Mouse (Mus musculus) megakaryocyte progenitor cell, adult 5-6 weeks (primary cell): ENCODE data around the gene Gm14399. TPM values are rescaled to one million over a fixed set of nuclear protein-coding genes. Genes with fewer than 3 reads are reported as not detected.
A peak's percentile ranks its signal among the peaks of the same experiment; 100 is the strongest.
"Not testable (repeated sequence)": the region's sequence is repeated elsewhere in the genome, so short reads cannot be mapped to it uniquely, and the experiment has no call there.

Experiments used
- ATAC-seq: replicated peaks from 2 replicates; pipeline ENCODE4 v1.8.0; 2016; ENCODE audit warnings: mild to moderate bottlenecking, moderate TSS enrichment, inconsistent platforms; ENCODE audit not compliant: poor library complexity
- total RNA-seq, 2 experiments: library from RNA; stranded (forward) in 1 of 2; stranded (reverse) in 1 of 2; fragments of 157-497, 149-512 nt in 1 of 2; fragments of 200-1000 nt in 1 of 2; gene quantifications; 2 replicates each; pipeline versions ENCODE4 v1.2.3 to v1.2.4; 2015 to 2017

The Gm14399 gene
- total RNA-seq (2015), result 12.0 and 21.4 TPM in 2 replicates
- total RNA-seq (2017), result 5.4 and 11.5 TPM in 2 replicates

GRCm38 (mm10) chr2:175141993-175142295 is at the start of gene Gm14399:
Gene Gm14399 (minus strand): TSS chr2:175142012.
- ATAC-seq, result peak; percentile 65; the same call in 1 of the 2 replicates

DNA sequence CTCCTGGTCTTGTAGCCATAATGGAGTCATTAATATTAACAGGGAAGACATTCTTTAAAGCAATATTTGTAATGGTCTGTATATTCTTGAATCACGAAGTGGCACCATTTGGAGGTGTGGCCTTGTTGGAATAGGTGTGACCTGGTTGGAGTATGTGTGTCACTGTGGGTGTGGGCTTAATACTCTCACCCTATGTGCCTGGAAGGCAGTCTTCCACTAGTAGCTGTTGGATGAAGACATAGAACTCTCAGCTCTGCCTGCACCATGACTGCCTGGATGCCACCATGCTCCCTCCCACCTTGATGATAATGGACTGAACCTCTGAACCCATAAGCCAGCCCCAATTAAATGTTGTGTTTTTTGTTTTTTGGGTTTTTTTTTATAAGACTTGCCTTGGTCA is 37.2 kb upstream of the Gm14399 start:
- ATAC-seq, result not testable (repeated sequence)

- no peak for ATAC-seq
Measured at GRCm38 (mm10) chr2:175176312-175176711, 34.5 kb upstream of the Gm14399 start.

GRCm38 (mm10) chr2:175175401-175176180 is 33.8 kb upstream of the Gm14399 start, which contains the start of gene Gm14443:
Gene Gm14443 (minus strand): TSS chr2:175175871.
- not testable (repeated sequence) for ATAC-seq

GRCm38 (mm10) chr2:175174058-175174457 is 32.2 kb upstream of the Gm14399 start:
- ATAC-seq, result not testable (repeated sequence)

- not testable (repeated sequence) for ATAC-seq
Measured at GRCm38 (mm10) chr2:175172906-175173595, 31.2 kb upstream of the Gm14399 start.

DNA sequence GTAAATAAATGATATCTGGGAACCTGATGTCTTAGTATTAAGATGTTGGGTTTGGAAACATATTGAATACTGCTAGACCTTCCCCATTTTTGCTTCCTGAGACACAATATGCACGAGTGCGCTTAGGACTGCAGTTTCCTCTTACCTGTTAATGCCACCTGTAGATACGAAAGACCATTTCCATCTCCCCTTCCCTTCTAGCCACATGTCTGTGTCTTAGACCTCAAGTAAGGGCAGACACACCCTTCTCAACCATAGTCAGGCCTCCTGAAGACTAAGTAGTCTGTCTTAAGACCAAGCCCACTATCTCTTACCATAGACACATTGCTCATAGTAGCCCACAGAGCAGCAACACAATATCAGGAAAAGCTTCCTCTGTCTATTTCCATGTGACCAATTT is 30.3 kb upstream of the Gm14399 start:
- no peak for ATAC-seq

GRCm38 (mm10) chr2:175166870-175167269 is 25.1 kb upstream of the Gm14399 start:
- not testable (repeated sequence) for ATAC-seq

- ATAC-seq, result not testable (repeated sequence)
Measured at GRCm38 (mm10) chr2:175165110-175165509, 23.3 kb upstream of the Gm14399 start.

- not testable (repeated sequence) for ATAC-seq
Measured at GRCm38 (mm10) chr2:175161438-175161837, 19.6 kb upstream of the Gm14399 start.

DNA sequence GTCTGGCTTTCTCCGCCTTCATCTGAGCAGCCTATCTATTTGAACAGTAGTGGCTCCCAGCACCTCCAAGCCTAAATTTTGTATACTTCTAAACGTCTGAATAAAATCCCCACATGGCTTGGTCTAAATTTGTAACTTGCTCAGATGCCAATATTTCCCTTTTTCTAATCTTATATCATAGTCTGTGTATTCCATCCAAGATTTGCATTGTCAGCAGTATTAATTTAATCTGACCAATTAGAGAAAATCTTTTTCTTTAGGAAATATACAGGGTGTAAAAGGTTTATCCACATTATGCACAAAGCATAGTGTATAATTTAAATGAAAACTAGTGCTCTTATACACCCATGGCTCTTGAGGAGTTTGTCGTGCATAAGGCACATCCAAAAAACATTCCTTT is 16.8 kb upstream of the Gm14399 start:
- no peak for ATAC-seq

DNA sequence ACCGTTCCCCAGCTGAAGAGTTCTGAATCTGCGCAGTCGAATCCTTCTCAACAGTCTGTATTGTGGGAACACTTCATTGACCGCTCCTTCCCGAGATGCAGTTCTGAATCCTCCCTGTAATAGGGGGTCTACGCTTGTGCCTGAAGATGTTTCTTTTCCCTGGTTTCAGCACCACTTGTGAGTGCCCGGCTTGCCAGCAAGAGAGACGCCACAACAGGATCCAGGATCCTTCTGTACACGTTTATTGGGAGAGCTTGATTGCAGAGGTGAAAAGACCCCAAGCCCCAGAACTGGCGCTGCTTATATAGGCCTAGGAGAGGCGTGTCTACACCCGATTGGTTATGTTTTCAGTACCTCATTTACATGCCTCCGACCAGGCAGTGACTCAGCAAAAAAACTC is 14.9 kb upstream of the Gm14399 start:
- no peak for ATAC-seq

DNA sequence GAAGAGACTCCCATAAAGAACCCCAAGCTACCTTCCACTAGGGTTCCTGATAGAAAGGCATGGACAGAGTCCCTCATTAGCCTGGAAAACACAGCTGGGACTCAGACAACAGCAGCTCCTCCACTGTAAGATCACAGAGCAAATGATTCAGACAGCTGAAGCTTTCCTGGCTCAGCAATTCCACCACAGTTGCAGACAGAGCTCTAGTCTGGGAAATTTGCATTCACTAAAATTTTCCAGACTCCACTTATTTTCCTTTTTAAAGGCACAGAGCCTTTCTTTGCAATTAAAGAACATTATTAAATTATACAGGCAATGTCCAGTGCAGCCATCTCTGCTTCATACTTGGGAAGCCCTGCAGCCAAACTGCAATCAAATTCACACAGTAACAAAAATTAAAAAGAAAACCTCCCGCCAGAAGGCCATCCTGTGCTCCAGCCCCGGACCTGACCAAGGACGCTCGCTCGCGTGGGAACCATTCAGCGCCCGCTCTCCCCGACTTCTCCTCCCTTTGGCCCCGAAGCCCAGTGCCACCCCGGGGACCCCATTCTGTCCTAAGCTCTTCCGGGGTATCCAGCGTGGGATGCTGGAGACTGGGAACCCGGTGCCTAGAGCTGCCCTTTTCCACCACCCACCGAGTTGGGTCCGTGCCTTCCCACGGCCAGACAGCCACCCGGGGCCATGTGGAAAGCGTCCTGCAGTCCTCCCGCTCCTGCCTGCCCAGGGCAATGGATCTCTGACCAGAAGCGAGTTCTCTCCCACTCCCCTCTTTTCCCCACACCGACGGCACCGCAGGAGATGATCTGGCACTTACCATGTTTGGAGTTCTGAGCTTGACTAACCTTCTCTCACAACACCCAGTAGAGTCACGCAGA is 457 bp downstream of the Gm14399 start:
- peak; percentile 64 for ATAC-seq

- ATAC-seq, result not testable (repeated sequence)
Measured at GRCm38 (mm10) chr2:175140624-175141023, 1.2 kb downstream of the Gm14399 start.

Other genes with a start within 250 kb of the Gm14399 start
- not detected in 2 replicates for gene Gm14444, start 131.8 kb downstream of the Gm14399 start, total RNA-seq (2015)
- not detected in 2 replicates for gene Gm14444, start 131.8 kb downstream of the Gm14399 start, total RNA-seq (2017)
- gene Gm14393, start 74.2 kb downstream of the Gm14399 start, total RNA-seq (2015), result 0.54 TPM in 1 of 2 replicates, not detected in the other
- gene Gm14393, start 74.2 kb downstream of the Gm14399 start, total RNA-seq (2017), result not detected in 2 replicates
- gene Gm14443, start 33.9 kb upstream of the Gm14399 start, total RNA-seq (2015), result 0.02 and 0.68 TPM in 2 replicates
- 0.25 and 1.1 TPM in 2 replicates for gene Gm14443, start 33.9 kb upstream of the Gm14399 start, total RNA-seq (2017)
- gene Gm14391, start 64.9 kb upstream of the Gm14399 start, total RNA-seq (2015), result 11.4 and 13.7 TPM in 2 replicates
- gene Gm14391, start 64.9 kb upstream of the Gm14399 start, total RNA-seq (2017), result 13.1 and 14.6 TPM in 2 replicates
- gene Gm14440, start 133.1 kb upstream of the Gm14399 start, total RNA-seq (2015), result 4.4 and 7.7 TPM in 2 replicates
- gene Gm14440, start 133.1 kb upstream of the Gm14399 start, total RNA-seq (2017), result not detected in 2 replicates
- gene Gm4631, start 196.2 kb upstream of the Gm14399 start, total RNA-seq (2015), result 21.0 and 28.2 TPM in 2 replicates
- 13.7 and 25.0 TPM in 2 replicates for gene Gm4631, start 196.2 kb upstream of the Gm14399 start, total RNA-seq (2017)
- gene Zfp968, start 230.4 kb upstream of the Gm14399 start, total RNA-seq (2015), result 6.0 and 8.5 TPM in 2 replicates
- 1.9 and 5.3 TPM in 2 replicates for gene Zfp968, start 230.4 kb upstream of the Gm14399 start, total RNA-seq (2017)